Mouse (Mus musculus) bone marrow, adult 2 months (tissue): ENCODE data around the gene Spp1.

Source experiments
- CTCF ChIP-seq: fragments of 200-500 bp; IDR thresholded peaks from 2 replicates; pipeline ENCODE4 v1.5.1; 2011; ENCODE audit warnings: low read length, control low read depth; ENCODE audit not compliant: control insufficient read depth, insufficient read depth
- POLR2A ChIP-seq: fragments of 200-500 bp; IDR thresholded peaks from 2 replicates; pipeline ENCODE4 v1.6.1; 2011; ENCODE audit warnings: low read depth, mild to moderate bottlenecking, control low read depth, low read length, borderline replicate concordance; ENCODE audit not compliant: control insufficient read depth

GRCm38 (mm10) chr5:104386908-104387307 lies 48.0 kb upstream of the Spp1 start:
- TF ChIP-seq CTCF = no peak
- no peak for TF ChIP-seq POLR2A
